Mouse (Mus musculus) splenic B cell, adult 2 months (primary cell): ENCODE measurements around the gene Surf1.
A peak's percentile ranks its signal among the peaks of the same experiment; 100 is the strongest.
"Not testable (repeated sequence)": the region's sequence is repeated elsewhere in the genome, so short reads cannot be mapped to it uniquely, and the experiment has no call there.

ENCODE experiments used
- DNase-seq: peaks from one replicate; pipeline ENCODE4 v3.0.0-alpha.2; 2011; ENCODE audit warnings: low read depth, low spot score
- H3K27me3 ChIP-seq: 2 replicates; pipeline ENCODE4 v1.6.1; 2012; ENCODE audit warnings: mild to moderate bottlenecking, low read length, moderate library complexity, mixed read lengths; ENCODE audit not compliant: control insufficient read depth, poor library complexity, insufficient read depth, severe bottlenecking
- H3K36me3 ChIP-seq: 2 replicates; pipeline ENCODE4 v1.6.1; 2012; ENCODE audit warnings: mild to moderate bottlenecking, low read length, moderate library complexity, mixed read lengths; ENCODE audit not compliant: control insufficient read depth, poor library complexity, insufficient read depth, severe bottlenecking

Gene Surf1

GRCm38 (mm10) chr2:26910994-26911765 is 5.2 kb downstream of the Surf1 start:
- peaks cover 14% of the 10 kb centered on the region for H3K36me3 ChIP-seq
- peak; percentile 65 for DNase-seq
- H3K27me3 ChIP-seq = no peaks in the 10 kb centered on the region

GRCm38 (mm10) chr2:26910124-26910993 is 6.0 kb downstream of the Surf1 start, which contains the start of the genes Med22 and Rpl7a:
TSS of gene Med22 (minus strand) at chr2:26910677.
TSS of gene Rpl7a (plus strand) at chr2:26910764.
- Histone ChIP-seq H3K27me3 (no peaks in the 10 kb centered on the region), H3K36me3 (peaks cover 14% of the 10 kb centered on the region)
- DNase-seq = peak; percentile 99

GRCm38 (mm10) chr2:26909387-26909784 is 6.9 kb downstream of the Surf1 start:
- peaks cover 14% of the 10 kb centered on the region for H3K36me3 ChIP-seq
- H3K27me3 ChIP-seq = no peaks in the 10 kb centered on the region
- DNase-seq = no peak

GRCm38 (mm10) chr2:26908710-26909386 is 7.5 kb downstream of the Surf1 start:
- Histone ChIP-seq H3K27me3 (no peaks in the 10 kb centered on the region), H3K36me3 (peaks cover 13% of the 10 kb centered on the region)
- DNase-seq = no peak

- peaks cover 5% of the 10 kb centered on the region for H3K36me3 ChIP-seq
- no peaks in the 10 kb centered on the region for H3K27me3 ChIP-seq
- peak; percentile 75 for DNase-seq
Measured at GRCm38 (mm10) chr2:26907109-26907508, 9.2 kb downstream of the Surf1 start.

GRCm38 (mm10) chr2:26906431-26906830 is 9.9 kb downstream of the Surf1 start:
- no peak for DNase-seq
- peaks cover under 1% of the 10 kb centered on the region for H3K36me3 ChIP-seq
- no peaks in the 10 kb centered on the region for H3K27me3 ChIP-seq

GRCm38 (mm10) chr2:26905936-26906335 is 10.4 kb downstream of the Surf1 start:
- H3K36me3 ChIP-seq = no peaks in the 10 kb centered on the region
- H3K27me3 ChIP-seq = no peaks in the 10 kb centered on the region
- no peak for DNase-seq

GRCm38 (mm10) chr2:26903311-26903710 is 13.0 kb downstream of the Surf1 start:
- H3K27me3 ChIP-seq = no peaks in the 10 kb centered on the region
- DNase-seq = peak; percentile 28
- 0 out of 2 replicates have a peak, but pooled peaks cover 2% of the 10 kb centered on the region for H3K36me3 ChIP-seq

GRCm38 (mm10) chr2:26902467-26903220 is 13.7 kb downstream of the Surf1 start, which contains the start of gene Surf6:
TSS of gene Surf6 (minus strand) at chr2:26902879.
- Histone ChIP-seq H3K27me3 (no peaks in the 10 kb centered on the region), H3K36me3 (peaks cover 5% of the 10 kb centered on the region; the same call in 1 of the 2 replicates)
- peak; percentile 94 for DNase-seq

- peak; percentile 52 for DNase-seq
- Histone ChIP-seq H3K27me3 (no peaks in the 10 kb centered on the region), H3K36me3 (peaks cover 6% of the 10 kb centered on the region; the same call in 1 of the 2 replicates)
Measured at GRCm38 (mm10) chr2:26901834-26902400, 14.4 kb downstream of the Surf1 start.

- H3K27me3 ChIP-seq = no peaks in the 10 kb centered on the region
- no peak for DNase-seq
- H3K36me3 ChIP-seq = peaks cover 6% of the 10 kb centered on the region; the same call in 1 of the 2 replicates
Measured at GRCm38 (mm10) chr2:26900731-26901130, 15.6 kb downstream of the Surf1 start.

GRCm38 (mm10) chr2:26895898-26896297 is 20.4 kb downstream of the Surf1 start:
- H3K36me3 ChIP-seq = peaks cover 19% of the 10 kb centered on the region; the same call in 1 of the 2 replicates
- no peaks in the 10 kb centered on the region for H3K27me3 ChIP-seq
- DNase-seq = no peak

- H3K36me3 ChIP-seq, H3K27me3 ChIP-seq, DNase-seq: not testable (repeated sequence)
Measured at GRCm38 (mm10) chr2:26886170-26886569, 30.2 kb downstream of the Surf1 start.
